Mouse (Mus musculus): ENCODE results near the gene Chrnd.
A peak's percentile ranks its signal among the peaks of the same experiment; 100 is the strongest.

Chrnd gene

GRCm38 (mm10) chr1:87243021-87243420 lies 52.6 kb downstream of the Chrnd start:
- DNase-seq, result no peak

GRCm38 (mm10) chr1:87245430-87245829 lies 55.0 kb downstream of the Chrnd start:
- no peak for DNase-seq

- DNase-seq, result peak; percentile 84
Observed at GRCm38 (mm10) chr1:87245929-87246815, 55.8 kb downstream of the Chrnd start.

Data from B cell, adult 2 months (primary cell).